Mouse (Mus musculus) bone marrow, adult 2 months (tissue): ENCODE data around the gene Pa2g4. TPM values are rescaled to one million over a fixed set of nuclear protein-coding genes. Genes with fewer than 3 reads are reported as not detected.
A peak's percentile ranks its signal among the peaks of the same experiment; 100 is the strongest.
"Not testable (repeated sequence)": the region's sequence is repeated elsewhere in the genome, so short reads cannot be mapped to it uniquely, and the experiment has no call there.

Experiments used
- H3K27ac ChIP-seq: fragments of 200-500 bp; 2 replicates; pipeline ENCODE4 v1.5.1; 2012; ENCODE audit warnings: low read depth, mild to moderate bottlenecking, control low read depth, inconsistent platforms, low read length; ENCODE audit not compliant: control insufficient read depth, poor library complexity, insufficient read depth
- H3K4me1 ChIP-seq: fragments of 200-500 bp; 2 replicates; pipeline ENCODE4 v1.6.1; 2011; ENCODE audit warnings: low read length; ENCODE audit not compliant: control insufficient read depth, insufficient read depth
- H3K4me3 ChIP-seq: fragments of 200-500 bp; replicated peaks from 2 replicates; pipeline ENCODE3; 2011; ENCODE audit warnings: mild to moderate bottlenecking, low read depth, low read length, control low read depth; ENCODE audit not compliant: control insufficient read depth
- CTCF ChIP-seq: fragments of 200-500 bp; IDR thresholded peaks from 2 replicates; pipeline ENCODE4 v1.5.1; 2011; ENCODE audit warnings: low read length, control low read depth; ENCODE audit not compliant: control insufficient read depth, insufficient read depth
- POLR2A ChIP-seq: fragments of 200-500 bp; IDR thresholded peaks from 2 replicates; pipeline ENCODE4 v1.6.1; 2011; ENCODE audit warnings: low read depth, mild to moderate bottlenecking, control low read depth, low read length, borderline replicate concordance; ENCODE audit not compliant: control insufficient read depth
- WGBS: fragments of 180-500 bp; shearing (Covaris S2); methylation state at CpG from one replicate; pipeline ENCODE4 v1.1.7; 2018; 5-methylcytosine and 5-hydroxymethylcytosine counted together
- polyA plus RNA-seq: library from polyadenylated mRNA; stranded (reverse); fragments of >200 nt; gene quantifications from 2 replicates; pipeline ENCODE4 v1.2.4, GENCODE M21; 2011; ENCODE audit warnings: low replicate concordance; ENCODE audit not compliant: missing spikeins, insufficient read depth, insufficient read length

Pa2g4 gene
- polyA plus RNA-seq, result 80.3 and 116 TPM in 2 replicates

DNA sequence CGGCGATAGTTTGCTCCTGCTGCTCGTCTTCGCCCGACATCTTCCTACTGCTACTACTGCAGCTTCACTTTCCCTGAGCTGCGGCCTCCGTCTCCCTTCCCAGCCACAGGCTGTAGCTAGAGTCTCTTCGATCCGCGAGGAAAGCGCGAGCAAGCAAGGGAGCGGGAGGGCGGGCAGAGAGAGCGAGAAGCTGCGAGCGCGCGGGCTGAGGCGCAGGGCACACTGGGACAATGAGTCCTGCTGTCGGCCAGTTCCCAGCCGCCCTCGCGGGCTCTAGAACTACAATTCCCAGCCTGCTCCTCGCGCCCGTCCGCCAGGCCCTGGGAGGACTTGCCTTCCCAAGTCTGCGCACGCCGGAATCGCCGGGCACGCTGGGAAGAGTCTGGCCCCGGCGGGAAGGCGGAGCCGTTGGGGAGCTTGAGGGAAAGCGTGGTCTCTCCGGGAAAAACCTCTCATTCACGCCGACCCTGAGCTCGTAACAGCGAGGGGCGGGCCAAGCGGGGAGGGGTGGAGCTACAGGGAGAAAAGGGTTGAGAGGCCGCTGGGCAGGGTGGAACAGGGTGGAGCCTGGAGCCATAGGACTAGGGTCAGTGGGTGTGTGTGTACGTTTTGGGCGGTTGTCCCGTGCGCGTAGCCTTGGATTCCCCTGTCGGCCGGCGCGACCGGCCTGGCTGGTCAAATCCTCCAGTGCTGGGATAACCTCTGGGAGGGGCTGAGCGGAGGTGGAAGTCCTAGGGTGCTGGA is at the start of gene Pa2g4:
Gene Pa2g4 (minus strand): TSS at position 200 of the 744 bp plus-strand sequence.
- TF ChIP-seq CTCF, result no peak; the same call in 1 of the 2 replicates
- TF ChIP-seq POLR2A, result peak; percentile 66; the same call in 1 of the 2 replicates
- H3K27ac ChIP-seq, result peak within 1 kb of the TSS; percentile 91
- under 1% methylated on average over 58 of the region's 58 CpGs for WGBS
- H3K4me1 ChIP-seq, result no peaks in the 10 kb centered on the region; the same call in 1 of the 2 replicates
- peak within 1 kb of the TSS; percentile 96 for H3K4me3 ChIP-seq

DNA sequence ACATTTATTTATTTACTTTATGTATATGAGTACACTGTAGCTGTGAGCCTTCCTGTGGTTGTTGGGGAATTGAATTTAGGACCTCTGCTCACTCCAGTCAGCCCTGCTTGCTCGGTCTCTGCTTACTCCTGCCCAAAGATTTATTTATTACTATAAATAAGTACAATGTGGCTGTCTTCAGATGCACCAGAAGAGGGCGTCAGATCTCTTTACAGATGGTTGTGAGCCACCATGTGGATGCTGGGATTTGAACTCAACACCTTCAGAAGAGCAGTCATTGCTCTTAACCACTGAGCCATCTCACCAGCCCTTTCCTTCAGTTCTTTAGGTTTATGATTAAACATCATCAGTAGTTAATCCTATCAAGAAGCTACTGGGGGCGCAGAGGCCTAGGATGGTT is 49.1 kb upstream of the Pa2g4 start:
- Histone ChIP-seq H3K4me3 (no peak overlapping the region), H3K27ac (no peak overlapping the region), H3K4me1 (no peaks in the 10 kb centered on the region)
- TF ChIP-seq POLR2A (no peak), CTCF (no peak)
- 58% methylated on average over 3 of the region's 3 CpGs for WGBS

DNA sequence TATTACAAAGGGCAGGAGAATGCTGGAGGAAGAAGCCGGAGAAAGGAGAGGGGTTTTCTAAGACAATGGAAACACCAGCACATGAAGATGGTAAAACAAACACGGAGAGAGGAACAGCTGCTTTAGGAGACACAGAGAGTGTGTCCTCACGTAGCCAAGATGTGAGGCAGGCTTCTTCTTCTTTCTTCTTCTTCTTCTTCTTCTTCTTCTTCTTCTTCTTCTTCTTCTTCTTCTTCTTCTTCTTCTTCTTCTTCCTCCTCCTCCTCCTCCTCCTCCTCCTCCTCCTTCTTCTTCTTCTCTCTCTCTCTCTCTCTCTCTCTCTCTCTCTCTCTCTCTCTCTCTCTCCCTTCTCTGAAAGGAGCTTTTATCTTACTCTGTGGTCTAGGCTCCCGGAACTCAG is 48.0 kb upstream of the Pa2g4 start:
- 59% methylated on average over 4 of the region's 4 CpGs for WGBS
- H3K27ac ChIP-seq, H3K4me1 ChIP-seq, H3K4me3 ChIP-seq: not testable (repeated sequence)

DNA sequence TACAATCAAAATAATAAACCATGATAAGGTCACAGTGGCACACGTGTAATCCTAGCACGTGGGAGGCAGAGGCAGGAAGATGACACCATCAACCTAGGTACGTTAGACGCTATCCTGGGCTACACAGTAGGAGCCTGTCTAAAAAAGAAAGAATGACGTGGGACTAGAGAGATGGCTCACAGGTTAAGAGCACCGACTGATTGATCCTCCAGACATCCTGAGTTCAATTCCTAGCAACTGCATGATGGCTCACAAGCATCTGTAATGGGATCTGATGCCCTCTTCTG is 47.3 kb upstream of the Pa2g4 start:
- TF ChIP-seq POLR2A, result no peak
- no peak for TF ChIP-seq CTCF
- Histone ChIP-seq H3K4me3 (no peak overlapping the region), H3K4me1 (no peaks in the 10 kb centered on the region), H3K27ac (no peak overlapping the region)
- 32% methylated on average over 6 of the region's 6 CpGs for WGBS

DNA sequence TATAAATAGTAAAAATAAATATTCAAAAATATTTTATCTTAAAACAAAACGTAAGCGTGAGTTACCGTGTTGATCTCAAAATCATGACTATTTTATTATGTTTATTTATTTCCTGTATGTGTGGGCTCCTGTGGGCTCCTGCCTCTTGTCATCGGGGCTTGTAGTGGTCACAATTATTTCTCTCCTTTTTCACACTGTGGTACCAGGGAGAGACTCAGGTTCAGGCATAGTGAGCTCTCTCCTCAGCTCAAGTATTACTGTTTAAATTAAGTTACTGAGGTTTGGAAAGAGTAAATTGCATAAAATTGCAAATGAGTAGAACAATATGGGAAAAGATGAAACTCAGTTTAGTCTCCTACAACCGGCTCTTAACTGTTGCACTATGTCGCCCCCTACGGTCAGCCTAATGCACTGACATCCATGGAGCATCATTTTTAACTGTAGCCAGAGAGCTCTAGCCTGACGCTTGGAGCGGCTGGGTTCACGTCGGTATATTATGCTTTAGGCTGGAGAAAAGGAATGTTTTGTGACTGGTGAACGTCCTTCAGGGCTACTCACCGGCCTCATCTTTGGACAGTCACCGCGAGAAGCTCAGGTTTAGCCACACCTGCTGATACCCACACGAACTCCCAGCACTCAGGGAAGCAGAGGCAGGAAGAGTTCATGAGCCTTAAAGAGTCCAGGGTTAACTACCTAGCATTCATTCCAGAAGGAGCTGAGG is 46.8 kb upstream of the Pa2g4 start:
- no peak overlapping the region for H3K4me3 ChIP-seq
- TF ChIP-seq CTCF (peak; percentile 71), POLR2A (no peak)
- H3K27ac ChIP-seq, result no peak overlapping the region
- H3K4me1 ChIP-seq, result no peaks in the 10 kb centered on the region
- WGBS, result 15% methylated on average over 16 of the region's 16 CpGs

DNA sequence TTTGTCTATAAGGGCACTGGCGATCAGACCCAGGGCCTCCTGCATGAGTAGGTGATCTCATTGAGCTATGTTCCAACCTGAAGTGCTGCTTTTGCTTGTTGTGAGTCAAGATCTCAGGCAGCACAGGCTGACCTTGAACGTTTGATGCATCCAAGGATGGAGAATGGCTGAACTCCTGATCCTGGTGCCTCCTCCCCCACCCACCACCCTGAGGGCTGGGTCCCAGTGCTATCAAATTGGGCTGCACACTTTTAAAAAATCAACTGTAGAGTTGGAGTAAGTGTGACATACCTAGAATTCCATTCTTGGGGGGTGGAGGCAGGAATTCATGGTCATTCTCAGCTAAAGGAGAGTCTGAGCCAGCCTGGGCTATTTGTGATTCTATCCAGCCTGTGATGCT is 40.7 kb upstream of the Pa2g4 start:
- 68% methylated on average over 2 of the region's 2 CpGs for WGBS
- Histone ChIP-seq H3K4me3 (no peak overlapping the region), H3K27ac (no peak overlapping the region), H3K4me1 (no peaks in the 10 kb centered on the region; the same call in 1 of the 2 replicates)
- no peak for TF ChIP-seq CTCF
- no peak for TF ChIP-seq POLR2A

DNA sequence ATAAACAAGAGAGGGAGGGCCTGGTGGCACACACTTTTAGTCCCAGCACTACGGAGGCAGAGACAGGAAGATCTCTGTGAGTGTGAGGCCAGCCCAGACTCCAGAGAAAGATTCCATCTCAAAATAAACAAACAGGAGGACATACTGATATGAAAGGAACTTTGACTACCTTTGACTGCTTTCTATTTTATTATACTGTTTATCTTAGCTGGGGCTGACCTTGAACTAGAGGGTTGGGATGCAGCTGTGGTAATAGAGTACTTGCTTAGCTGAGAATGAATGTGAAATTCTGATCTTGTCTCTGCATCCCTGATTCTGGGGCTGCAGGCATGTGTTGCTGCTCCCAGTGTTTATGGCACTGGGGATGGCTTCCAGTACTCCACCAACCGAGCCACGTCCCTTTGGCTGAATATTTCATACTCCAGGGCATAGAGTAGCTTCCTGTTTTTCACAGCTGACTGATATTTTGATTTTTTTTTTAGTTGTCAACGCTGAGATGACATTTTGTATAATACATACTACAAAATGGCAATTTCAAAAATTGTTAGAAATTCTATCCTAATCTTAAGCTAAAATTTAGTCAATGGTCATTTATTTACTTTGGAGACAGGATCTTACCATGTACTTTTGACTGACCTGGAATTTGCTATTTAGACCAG is 36.8 kb upstream of the Pa2g4 start:
- H3K4me3 ChIP-seq, result no peak overlapping the region
- no peaks in the 10 kb centered on the region; the same call in 1 of the 2 replicates for H3K4me1 ChIP-seq
- WGBS, result 28% methylated on average over 4 of the region's 4 CpGs
- no peak overlapping the region for H3K27ac ChIP-seq
- TF ChIP-seq POLR2A (no peak), CTCF (no peak)

DNA sequence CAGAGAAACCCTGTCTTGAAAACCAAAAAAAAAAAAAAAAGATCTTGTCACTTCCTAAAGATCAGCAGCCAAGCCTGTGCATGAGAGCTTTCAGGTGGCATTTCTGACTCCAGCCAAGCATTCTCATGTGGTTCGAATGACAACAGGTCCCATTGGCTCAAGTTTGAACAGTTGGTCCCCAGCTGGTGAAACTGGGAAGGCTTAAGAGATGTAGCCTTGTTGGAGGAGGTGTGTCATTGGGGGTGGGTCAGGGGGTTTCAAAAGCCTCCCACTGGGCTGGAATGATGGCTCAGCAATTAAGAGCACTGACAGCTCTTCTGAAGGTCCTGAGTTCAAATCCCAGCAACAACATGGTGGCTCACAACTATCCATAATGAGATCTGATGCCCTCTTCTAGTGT is 35.7 kb upstream of the Pa2g4 start:
- no peak overlapping the region for H3K4me3 ChIP-seq
- WGBS, result 85% methylated on average over 1 of the region's 1 CpGs
- TF ChIP-seq POLR2A, result no peak
- TF ChIP-seq CTCF, result no peak
- no peak overlapping the region for H3K27ac ChIP-seq
- no peaks in the 10 kb centered on the region; the same call in 1 of the 2 replicates for H3K4me1 ChIP-seq

DNA sequence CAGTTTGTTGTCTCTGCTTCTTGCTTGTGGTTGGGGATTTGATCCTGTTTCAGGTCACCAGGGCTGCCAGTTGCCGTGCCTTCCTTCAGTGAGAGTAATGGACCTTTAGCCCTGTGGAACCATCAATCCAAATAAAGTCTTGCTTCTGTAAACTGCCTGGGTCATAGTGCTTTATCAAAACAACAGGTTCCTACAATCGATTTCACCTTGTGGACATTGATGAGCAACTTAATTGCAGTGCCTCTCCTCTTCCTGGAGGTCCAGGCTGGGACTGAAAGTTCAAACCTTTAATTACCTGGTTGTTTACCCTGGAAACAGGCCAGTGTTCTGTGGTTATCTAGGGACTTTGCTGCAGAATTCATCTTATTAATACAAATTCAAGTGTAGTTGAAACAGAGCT is 32.7 kb upstream of the Pa2g4 start:
- Histone ChIP-seq H3K4me3 (no peak overlapping the region), H3K4me1 (no peaks in the 10 kb centered on the region), H3K27ac (no peak overlapping the region)
- 77% methylated on average over 2 of the region's 2 CpGs for WGBS
- TF ChIP-seq CTCF (no peak), POLR2A (no peak)
